ENCODE assay signal across 24 mouse cellular contexts in genomic region chr10:13437011-13437410, GRCm38 (mm10). TPM values are rescaled to one million over a fixed set of nuclear protein-coding genes. Genes with fewer than 3 reads are reported as not detected.
DNase-seq lines count a peak whose midpoint lies in the region; ATAC-seq lines count a peak whose summit lies in the region.
"Had no signal": no experiment of that assay in that cellular context is flagged by ENCODE, and none has a peak within 500 bp of the region (broad histone marks: within the 10 kb centered on the region; RNA-seq: fewer than 3 reads in every experiment).

No protein-coding gene starts in this region.

- ATAC-seq in kidney, embryonic 14.5 days (ENCODE audit: low FRiP score, low TSS enrichment): no peak
- ATAC-seq in heart, embryonic 14.5 days (ENCODE audit: insufficient number of reproducible peaks, insufficient read depth, low FRiP score, low read depth): no peak
- no peak for ATAC-seq in hindbrain, embryonic 13.5 days (ENCODE audit: low FRiP score)
- ATAC-seq: forebrain, embryonic 14.5 days; hindbrain, embryonic 16.5 days; intestine, embryonic 15.5 days; midbrain, embryonic 15.5 days had no signal

- no peak overlapping the region for H3K9ac ChIP-seq in kidney, embryonic 14.5 days (ENCODE audit: low read depth, low read length)
- no peak overlapping the region for H3K9ac ChIP-seq in heart, embryonic 14.5 days (ENCODE audit: low read length)
- no peak overlapping the region for H3K9ac ChIP-seq in hindbrain, embryonic 13.5 days
- H3K9ac ChIP-seq: intestine, embryonic 15.5 days; liver, embryonic 15.5 days; lung, embryonic 15.5 days; midbrain, embryonic 15.5 days; neural tube, embryonic 12.5 days had no signal

- no peak overlapping the region for H3K4me3 ChIP-seq in kidney, embryonic 14.5 days (ENCODE audit: low read length)
- H3K4me3 ChIP-seq in heart, embryonic 14.5 days (ENCODE audit: control insufficient read depth in 1 of 2, insufficient read depth in 1 of 2, low read depth in 1 of 2, low read length in 2 of 2): no peak overlapping the region
- no peak overlapping the region for H3K4me3 ChIP-seq in hindbrain, embryonic 13.5 days
- H3K4me3 ChIP-seq: erythroblast, embryonic 14.5 days; gastrocnemius, adult 2 months; intestine, embryonic 15.5 days; liver, embryonic 15.5 days; lung, embryonic 15.5 days; megakaryocyte, embryonic 14.5 days; midbrain, embryonic 15.5 days; neural tube, embryonic 12.5 days had no signal

- H3K4me2 ChIP-seq in kidney, embryonic 14.5 days (replicated peaks; ENCODE audit: low read depth, low read length): no peak overlapping the region
- H3K4me2 ChIP-seq in heart, embryonic 14.5 days (ENCODE audit: low read length): peak overlapping the region; percentile 42
- no peak overlapping the region for H3K4me2 ChIP-seq in hindbrain, embryonic 13.5 days
- H3K4me2 ChIP-seq: intestine, embryonic 15.5 days; liver, embryonic 15.5 days; lung, embryonic 15.5 days; midbrain, embryonic 15.5 days; neural tube, embryonic 12.5 days had no signal

- 86% methylated on average over 9 of the region's 9 CpGs for WGBS in kidney, embryonic 14.5 days
- WGBS in heart, embryonic 14.5 days: 78% methylated on average over 9 of the region's 9 CpGs
- WGBS in hindbrain, embryonic 13.5 days: 93% methylated on average over 9 of the region's 9 CpGs

- no peaks in the 10 kb centered on the region for H3K27me3 ChIP-seq in kidney, embryonic 14.5 days (ENCODE audit: control insufficient read depth, insufficient read depth, low read length)
- H3K27me3 ChIP-seq in heart, embryonic 14.5 days (ENCODE audit: control insufficient read depth, insufficient read depth, low read length): no peaks in the 10 kb centered on the region
- no peaks in the 10 kb centered on the region for H3K27me3 ChIP-seq in hindbrain, embryonic 13.5 days
- H3K27me3 ChIP-seq: intestine, embryonic 15.5 days; liver, embryonic 15.5 days; lung, embryonic 15.5 days; midbrain, embryonic 15.5 days; neural tube, embryonic 12.5 days had no signal

- DNase-seq in heart, adult 11 months: peak; percentile 93
- DNase-seq in heart, postnatal 25 days (ENCODE audit: low spot score): no peak
- no peak for DNase-seq in kidney, postnatal 4 days
- DNase-seq in A20 (ENCODE audit: low read depth, low spot score): peak; percentile 9
- DNase-seq: adrenal gland, postnatal 36 days; cerebellum, adult 9-10 months; gastrocnemius, adult 2 months; kidney, postnatal 36 days; liver; lung, postnatal 36 days; right cerebral cortex, postnatal 25 days; thymus, postnatal 14 days had no signal

- H3K4me1 ChIP-seq in kidney, embryonic 14.5 days (ENCODE audit: control insufficient read depth, insufficient read depth, low read length): 0 out of 2 replicates have a peak, but pooled peaks cover 3% of the 10 kb centered on the region
- peaks cover 9 to 17% of the 10 kb centered on the region in 2 experiments for H3K4me1 ChIP-seq in heart, embryonic 14.5 days (ENCODE audit: control insufficient read depth in 2 of 2, insufficient read depth in 2 of 2, low read length in 2 of 2)
- 0 out of 2 replicates have a peak, but pooled peaks cover 3% of the 10 kb centered on the region for H3K4me1 ChIP-seq in hindbrain, embryonic 13.5 days (replicated peaks)
- H3K4me1 ChIP-seq: intestine, embryonic 15.5 days; liver, embryonic 15.5 days had no signal

- intact Hi-C loops in heart, postnatal 25 days (cut with DNase I): loop anchor here (5.0 kb wide), 1 partner anchor 65 kb away; no protein-coding TSS in a partner anchor

- peak overlapping the region; percentile 59; the same call in 1 of the 2 replicates for H3K27ac ChIP-seq in kidney, embryonic 14.5 days (ENCODE audit: low read depth, low read length)
- H3K27ac ChIP-seq in heart, embryonic 14.5 days (replicated peaks in 1 of 2; ENCODE audit: control insufficient read depth in 1 of 2, insufficient read depth in 1 of 2, low read depth in 2 of 2, low read length in 2 of 2): peak overlapping the region in 1 of 2 experiments; percentile 51; a peak in 2 of 4 replicates
- no peak overlapping the region for H3K27ac ChIP-seq in hindbrain, embryonic 13.5 days
- H3K27ac ChIP-seq: gastrocnemius, adult 2 months; intestine, embryonic 15.5 days; liver, embryonic 15.5 days; lung, embryonic 15.5 days; midbrain, embryonic 15.5 days; neural tube, embryonic 12.5 days had no signal

- no peaks in the 10 kb centered on the region for H3K36me3 ChIP-seq in kidney, embryonic 14.5 days (ENCODE audit: control insufficient read depth, insufficient read depth, low read length)
- H3K36me3 ChIP-seq in heart, embryonic 14.5 days (ENCODE audit: control insufficient read depth, insufficient read depth, low read length): no peaks in the 10 kb centered on the region
- no peaks in the 10 kb centered on the region for H3K36me3 ChIP-seq in hindbrain, embryonic 13.5 days
- H3K36me3 ChIP-seq: intestine, embryonic 15.5 days; liver, embryonic 15.5 days; lung, embryonic 15.5 days; midbrain, embryonic 15.5 days; neural tube, embryonic 12.5 days had no signal

- H3K9me3 ChIP-seq in kidney, embryonic 14.5 days (ENCODE audit: control insufficient read depth, low read length): no peaks in the 10 kb centered on the region
- H3K9me3 ChIP-seq in heart, embryonic 14.5 days (ENCODE audit: control insufficient read depth, low read length): no peaks in the 10 kb centered on the region
- no peaks in the 10 kb centered on the region for H3K9me3 ChIP-seq in hindbrain, embryonic 13.5 days
- H3K9me3 ChIP-seq: intestine, embryonic 15.5 days; liver, embryonic 15.5 days; lung, embryonic 15.5 days; megakaryocyte, embryonic 14.5 days; midbrain, embryonic 15.5 days; neural tube, embryonic 12.5 days had no signal

RNA-seq across cellular contexts. Expression of gene Phactr2, which starts 37.2 kb away (rescaled TPM):
- 10 to 100 TPM; 45.0 to 51.5 TPM for total RNA-seq in heart, postnatal 25 days (2021)
- 41.5 and 43.8 TPM in 2 replicates for polyA plus RNA-seq in kidney, embryonic 14.5 days (2014; fragmentation: Nextera tagmentation; extraction: Ambion mirVana)
- polyA plus RNA-seq in heart, embryonic 14.5 days (2014; fragmentation: Nextera tagmentation; extraction: Ambion mirVana): 78.8 and 80.1 TPM in 2 replicates
- 6.2 and 7.8 TPM in 2 replicates for polyA plus RNA-seq in hindbrain, embryonic 13.5 days (2015; fragmentation: Nextera tagmentation; extraction: Ambion mirVana)

Comparison
In these comparisons a context has a peak if more than half of its experiments do, and no peak if none do; other contexts are left out.
1. DNase-seq: peak in heart, adult 11 months (single experiment) and A20 (single experiment); none in heart, postnatal 25 days (single experiment) and kidney, postnatal 4 days (0 of 2).